Comparison of ENCODE assay signal across 24 mouse cellular contexts in the genomic region with DNA sequence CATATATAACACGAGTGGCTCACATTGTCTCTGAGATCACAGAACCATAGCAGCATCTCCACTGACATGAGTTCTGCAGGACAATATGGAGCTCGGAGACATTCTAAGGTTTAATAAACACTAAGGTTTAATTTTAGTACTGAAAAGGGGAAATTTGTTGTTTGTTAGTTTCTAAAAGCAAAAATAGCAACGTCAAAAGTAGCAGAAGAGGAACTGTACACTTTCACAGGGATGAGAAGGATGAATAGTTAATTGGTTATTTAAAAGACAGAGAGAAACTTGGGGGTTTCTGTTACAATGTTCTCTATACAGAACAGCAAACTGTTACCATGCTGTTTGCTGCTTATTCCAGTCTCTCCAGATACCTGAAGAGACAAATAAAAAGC. TPM values are rescaled to one million over a fixed set of nuclear protein-coding genes. Genes with fewer than 3 reads are reported as not detected.
"Had no signal": no experiment of that assay in that cellular context is flagged by ENCODE, and none has a peak within 500 bp of the region (broad histone marks: within the 10 kb centered on the region; RNA-seq: fewer than 3 reads in every experiment).

No protein-coding gene starts in this region.

- H3K27ac ChIP-seq: liver, embryonic 13.5 days; liver, embryonic 15.5 days; midbrain, embryonic 10.5 days; midbrain, embryonic 12.5 days; neural tube, embryonic 13.5 days; neural tube, embryonic 15.5 days had no signal

- H3K9me3 ChIP-seq: liver, embryonic 13.5 days; liver, embryonic 15.5 days; midbrain, embryonic 12.5 days; neural tube, embryonic 13.5 days; neural tube, embryonic 15.5 days had no signal

- H3K9ac ChIP-seq: liver, embryonic 13.5 days; liver, embryonic 15.5 days; lung, embryonic 14.5 days; midbrain, embryonic 12.5 days; neural tube, embryonic 13.5 days; neural tube, embryonic 15.5 days had no signal

- H3K36me3 ChIP-seq: liver, embryonic 13.5 days; liver, embryonic 15.5 days; midbrain, embryonic 10.5 days; midbrain, embryonic 12.5 days; neural tube, embryonic 13.5 days; neural tube, embryonic 15.5 days had no signal

- DNase-seq: liver, embryonic 13.5 days; lung, adult 18-20 months; lung, embryonic 14.5 days; lung, postnatal 10 days; lung, postnatal 4 days; midbrain, embryonic 14.5 days; retina, postnatal 1 day; right cerebral cortex, adult 18-20 months; right cerebral cortex, postnatal 14 days had no signal

- H3K4me3 ChIP-seq: liver, embryonic 13.5 days; liver, embryonic 15.5 days; midbrain, embryonic 10.5 days; midbrain, embryonic 12.5 days; myocyte; neural tube, embryonic 13.5 days; neural tube, embryonic 15.5 days had no signal

- H3K4me2 ChIP-seq: liver, embryonic 13.5 days; liver, embryonic 15.5 days; lung, embryonic 14.5 days; midbrain, embryonic 12.5 days; neural tube, embryonic 13.5 days; neural tube, embryonic 15.5 days had no signal

RNA-seq across cellular contexts. Expression of gene Ikzf3, which starts 1.5 kb away (rescaled TPM):
- polyA plus RNA-seq: midbrain, embryonic 14.5 days; midbrain, embryonic 16.5 days; myocyte; neural tube, embryonic 11.5 days had no signal

RNA-seq across cellular contexts. Expression of gene Zpbp2, which starts 3.6 kb away (rescaled TPM):
- polyA plus RNA-seq: lung, embryonic 16.5 days; midbrain, embryonic 14.5 days; myocyte; neural tube, embryonic 13.5 days; neural tube, embryonic 15.5 days; stomach, embryonic 14.5 days had no signal

RNA-seq across cellular contexts. Expression of gene Lrrc3c, which starts 50.8 kb away (rescaled TPM):
- total RNA-seq: megakaryocyte, adult 5-6 weeks; megakaryocyte-erythroid progenitor cell, adult 5-6 weeks had no signal
- polyA plus RNA-seq: liver, embryonic 13.5 days; liver, embryonic 15.5 days; lung, embryonic 14.5 days; lung, embryonic 16.5 days; midbrain, embryonic 10.5 days; midbrain, embryonic 12.5 days; midbrain, embryonic 14.5 days; midbrain, embryonic 16.5 days; myocyte; neural tube, embryonic 11.5 days; neural tube, embryonic 13.5 days; neural tube, embryonic 15.5 days; stomach, embryonic 14.5 days; stomach, embryonic 16.5 days; thymus, adult 2 months; urinary bladder, adult 2 months had no signal
